Mouse (Mus musculus) kidney, postnatal 36 days (tissue): ENCODE results near the gene Abcf1.
A peak's percentile ranks its signal among the peaks of the same experiment; 100 is the strongest.
"Not testable (repeated sequence)": the region's sequence is repeated elsewhere in the genome, so short reads cannot be mapped to it uniquely, and the experiment has no call there.

ENCODE experiments used
- DNase-seq, 2 experiments: peaks; one replicate each; pipeline ENCODE4 v3.0.0; 2021 to 2022; ENCODE audit warnings: mixed read lengths in 2 of 2

The Abcf1 gene

DNA sequence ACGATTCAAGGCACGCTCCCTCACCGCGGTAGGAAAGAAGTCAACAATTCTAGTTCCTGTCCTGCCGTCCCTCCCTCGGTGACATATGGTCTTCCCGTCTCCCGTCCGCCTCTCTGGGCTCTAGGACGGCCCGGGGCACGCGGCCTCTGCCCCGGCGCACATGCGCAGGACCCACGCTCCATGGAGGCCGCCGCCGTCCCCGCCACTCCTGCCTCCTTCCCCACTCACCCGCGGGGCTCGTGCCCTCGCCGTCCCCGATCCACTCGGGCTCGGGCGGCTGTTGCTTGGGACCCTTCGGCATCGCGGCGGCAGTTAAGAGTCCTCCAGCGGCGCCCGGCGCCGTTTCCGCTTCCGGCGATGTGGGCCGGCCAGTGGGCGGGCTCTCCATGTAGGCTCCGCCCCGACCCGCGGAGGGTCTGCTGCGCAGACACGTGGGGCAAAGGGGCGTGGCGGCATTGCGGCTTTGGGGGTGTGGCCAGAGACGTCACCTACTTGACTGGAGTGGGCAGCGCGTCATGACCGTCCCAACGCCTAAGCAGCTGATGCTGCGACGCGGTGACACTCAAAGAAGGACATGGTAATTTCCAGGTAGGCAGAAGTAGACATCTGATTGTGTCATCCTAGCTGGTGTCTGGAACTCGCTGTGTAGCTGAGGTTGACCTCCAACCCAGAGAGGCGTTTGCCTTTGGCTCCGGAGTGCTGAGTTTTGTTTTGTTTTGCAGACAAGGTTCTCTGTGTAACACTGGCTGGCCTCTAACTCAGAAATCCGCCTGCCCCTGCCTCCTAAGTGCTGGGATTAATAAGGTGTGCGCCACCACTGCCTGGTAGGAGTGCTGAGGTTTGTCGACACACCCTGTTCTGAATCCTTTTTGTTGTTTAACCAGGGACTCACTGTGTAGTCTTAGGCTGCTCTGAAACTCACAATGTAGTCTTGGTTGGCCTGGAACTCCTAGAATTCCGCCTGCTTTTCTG lies at the start of gene Abcf1:
Gene Abcf1, minus strand, starts transcription at position 344 of the 972 bp plus-strand sequence.
- peak; percentile 99 to 100 for DNase-seq

DNA sequence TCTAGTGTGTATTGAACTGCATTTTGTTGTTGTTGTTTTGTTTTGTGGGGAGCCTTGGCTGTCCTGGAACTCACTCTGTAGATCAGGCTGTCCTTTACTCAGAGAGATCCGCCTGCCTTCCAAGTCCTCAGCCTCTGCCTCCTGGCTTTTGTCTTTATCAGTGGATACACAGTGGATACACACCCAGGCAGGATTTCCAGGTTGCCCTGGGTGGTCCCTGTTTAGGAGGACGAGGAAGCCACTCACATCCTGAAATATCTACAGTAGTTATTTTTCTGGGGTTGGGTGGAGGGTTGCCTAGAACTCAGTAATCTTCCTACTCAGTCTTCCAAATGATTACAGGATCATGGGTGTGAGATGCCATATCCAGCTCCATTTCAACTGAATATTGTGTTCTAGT lies 49.4 kb upstream of the Abcf1 start:
- peak; percentile 62 to 78 for DNase-seq

DNA sequence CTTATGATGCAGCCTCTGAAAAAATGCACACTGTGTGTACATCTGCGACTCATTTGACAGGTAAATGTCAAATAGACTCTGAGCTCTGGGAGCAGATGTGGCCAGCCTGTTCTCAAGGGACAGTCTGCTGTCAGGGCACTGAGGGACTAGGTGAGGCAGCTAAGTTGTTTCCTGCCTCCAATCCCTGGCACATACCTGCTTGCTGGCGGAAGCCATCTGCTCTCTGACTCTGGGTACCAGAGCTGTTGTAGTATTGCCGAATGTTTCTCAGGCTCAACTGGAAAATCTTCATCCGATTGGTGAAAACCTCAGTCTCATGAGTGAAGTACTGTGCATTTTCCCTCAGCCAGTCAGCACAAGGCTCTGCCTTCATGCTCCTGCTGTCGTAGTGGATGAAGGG lies 47.5 kb upstream of the Abcf1 start:
- DNase-seq, result no peak

DNA sequence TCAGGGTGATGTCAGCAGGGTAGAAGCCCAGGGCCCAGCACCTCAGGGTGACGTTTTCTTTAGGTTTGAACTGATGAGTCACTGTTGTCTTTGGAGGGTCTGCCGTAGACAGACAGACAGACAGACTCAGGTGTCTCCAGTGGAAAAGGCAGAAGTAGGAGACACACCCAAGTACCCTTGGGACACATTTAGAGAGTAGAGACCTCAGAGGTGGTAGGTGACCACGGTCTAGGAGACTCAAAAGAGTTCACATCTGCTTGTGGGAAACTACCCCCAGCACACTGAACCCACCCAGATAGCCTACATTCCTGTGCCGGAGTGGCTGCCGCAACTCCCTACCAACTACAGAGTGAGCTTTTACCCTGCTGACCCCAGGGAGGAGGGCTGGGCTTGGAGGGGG lies 45.4 kb upstream of the Abcf1 start:
- DNase-seq, result no peak

DNA sequence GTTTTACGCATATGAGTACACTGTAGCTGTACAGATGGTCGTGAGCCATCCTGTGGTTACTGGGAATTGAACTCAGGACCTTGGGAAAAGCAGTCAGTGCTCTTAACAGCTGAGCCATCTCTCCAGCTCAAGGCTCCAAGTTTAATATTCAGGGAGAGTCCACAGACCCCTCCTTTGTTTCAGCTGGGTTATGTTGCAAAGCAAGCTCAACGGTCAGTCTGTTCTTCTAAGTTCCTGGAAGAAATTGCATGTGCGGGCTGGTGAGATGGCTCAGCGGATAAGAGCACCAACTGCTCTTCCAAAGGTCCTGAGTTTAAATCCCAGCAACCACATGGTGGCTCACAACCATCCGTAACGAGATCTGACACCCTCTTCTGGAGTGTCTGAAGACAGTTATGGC lies 34.8 kb upstream of the Abcf1 start:
- not testable (repeated sequence) for DNase-seq

DNA sequence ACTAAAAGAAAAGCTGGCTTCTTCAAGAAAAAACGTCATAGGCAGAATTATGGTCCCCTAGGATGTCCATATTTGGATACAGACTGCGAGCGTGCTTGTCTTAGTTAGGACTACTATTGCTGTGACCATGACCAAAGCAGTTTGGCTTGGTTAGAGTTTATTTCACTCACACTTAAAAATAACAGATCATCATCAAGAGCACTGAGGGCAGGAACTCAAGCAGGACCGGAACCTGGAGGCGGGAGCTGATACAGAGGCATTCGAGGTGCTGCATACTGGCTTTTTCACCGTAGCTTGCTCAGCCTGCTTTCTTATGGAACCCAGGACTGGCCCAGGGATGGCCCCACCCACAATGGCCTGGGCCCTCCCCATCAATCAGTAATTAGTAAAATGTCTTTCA lies 33.8 kb upstream of the Abcf1 start:
- DNase-seq, result no peak

DNA sequence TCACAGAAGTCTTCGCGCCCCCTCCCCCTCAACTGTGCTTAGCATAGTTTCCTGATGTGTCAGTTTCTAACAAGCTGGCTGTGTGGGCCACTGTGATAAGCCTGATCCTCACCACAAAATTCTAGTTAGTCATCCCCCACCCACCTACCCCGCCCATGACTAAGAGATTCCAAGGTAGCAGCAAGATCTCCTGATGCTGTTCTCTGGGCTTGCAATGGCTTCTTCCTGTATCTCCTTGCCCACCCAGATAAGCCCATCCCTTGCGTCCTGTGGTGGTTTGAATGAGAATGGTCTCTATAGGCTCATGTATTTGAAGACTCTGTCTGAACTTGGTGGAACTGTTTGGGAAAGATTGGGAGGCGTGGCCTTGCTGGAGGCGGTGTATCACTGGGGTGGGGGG lies 32.4 kb upstream of the Abcf1 start:
- no peak for DNase-seq

DNA sequence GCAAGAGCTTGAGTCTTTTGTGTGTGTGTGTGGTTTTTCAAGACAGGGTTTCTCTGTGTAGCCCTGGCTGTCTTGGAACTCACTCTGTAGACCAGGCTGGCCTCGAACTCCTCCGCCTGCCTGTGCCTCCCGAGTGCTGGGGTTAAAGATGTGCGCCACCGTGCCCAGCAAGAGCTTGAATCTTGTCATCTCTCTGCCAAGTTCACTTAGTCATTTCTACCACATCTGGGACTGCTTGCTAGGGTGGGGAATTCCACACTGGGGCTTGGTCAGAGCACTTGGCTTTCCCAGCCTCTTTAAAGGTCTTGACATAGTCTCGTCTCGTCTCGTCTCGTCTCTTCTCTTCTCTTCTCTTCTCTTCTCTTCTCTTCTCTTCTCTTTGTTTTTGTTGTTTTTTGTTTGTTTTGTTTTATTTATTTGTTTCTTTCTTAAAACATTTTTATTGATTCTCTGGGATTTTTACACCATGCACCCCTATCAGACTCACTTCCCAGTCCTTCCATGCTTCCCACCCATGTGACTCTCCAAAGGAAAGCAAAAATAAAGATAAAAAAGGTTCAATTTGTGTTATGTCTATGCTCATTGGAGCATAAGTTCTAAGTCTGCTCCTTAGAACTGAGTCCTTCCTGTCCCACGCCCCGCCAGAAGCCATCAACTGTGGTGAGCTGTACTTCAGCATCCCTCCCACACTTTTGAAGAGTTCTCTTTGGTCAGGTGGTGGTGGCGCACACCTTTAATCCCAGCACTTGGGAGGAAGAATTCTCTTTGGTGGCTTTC lies 31.7 kb upstream of the Abcf1 start:
- no peak for DNase-seq

DNA sequence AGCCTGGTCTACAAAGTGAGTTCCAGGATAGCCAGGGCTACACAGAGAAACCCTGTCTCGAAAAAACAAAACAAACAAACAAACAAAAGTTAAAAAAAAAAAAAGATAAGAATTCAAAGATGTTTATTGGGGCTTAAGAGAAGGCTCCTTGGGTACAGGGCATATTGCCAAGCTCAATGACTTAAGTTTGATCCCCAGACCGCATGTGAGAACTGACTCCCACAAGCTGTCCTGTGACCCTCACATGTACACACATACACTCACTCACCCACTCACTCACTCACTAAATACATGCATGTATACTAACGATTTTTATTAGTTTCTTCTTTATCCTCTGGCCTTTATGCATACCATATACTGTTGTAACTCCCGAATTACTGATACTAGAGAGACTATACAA lies 30.8 kb upstream of the Abcf1 start:
- no peak for DNase-seq

DNA sequence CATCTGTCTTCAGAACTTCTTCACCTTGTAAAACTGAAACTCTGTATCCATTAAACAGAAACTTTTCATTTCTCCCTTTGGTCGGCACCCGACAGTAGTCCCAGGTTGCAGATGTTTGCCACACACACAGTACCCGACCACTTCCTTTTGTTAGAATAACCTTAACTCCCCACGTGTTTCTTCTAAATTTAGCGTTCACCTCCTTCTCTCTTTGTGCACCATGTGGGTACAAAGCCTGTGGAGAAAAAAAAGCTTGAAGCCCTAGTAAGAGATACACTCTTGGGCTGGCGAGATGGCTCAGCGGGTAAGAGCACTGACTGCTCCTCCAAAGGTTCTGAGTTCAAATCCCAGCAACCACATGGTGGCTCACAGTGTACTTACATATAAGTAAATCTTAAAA lies 29.8 kb upstream of the Abcf1 start:
- no peak for DNase-seq

DNA sequence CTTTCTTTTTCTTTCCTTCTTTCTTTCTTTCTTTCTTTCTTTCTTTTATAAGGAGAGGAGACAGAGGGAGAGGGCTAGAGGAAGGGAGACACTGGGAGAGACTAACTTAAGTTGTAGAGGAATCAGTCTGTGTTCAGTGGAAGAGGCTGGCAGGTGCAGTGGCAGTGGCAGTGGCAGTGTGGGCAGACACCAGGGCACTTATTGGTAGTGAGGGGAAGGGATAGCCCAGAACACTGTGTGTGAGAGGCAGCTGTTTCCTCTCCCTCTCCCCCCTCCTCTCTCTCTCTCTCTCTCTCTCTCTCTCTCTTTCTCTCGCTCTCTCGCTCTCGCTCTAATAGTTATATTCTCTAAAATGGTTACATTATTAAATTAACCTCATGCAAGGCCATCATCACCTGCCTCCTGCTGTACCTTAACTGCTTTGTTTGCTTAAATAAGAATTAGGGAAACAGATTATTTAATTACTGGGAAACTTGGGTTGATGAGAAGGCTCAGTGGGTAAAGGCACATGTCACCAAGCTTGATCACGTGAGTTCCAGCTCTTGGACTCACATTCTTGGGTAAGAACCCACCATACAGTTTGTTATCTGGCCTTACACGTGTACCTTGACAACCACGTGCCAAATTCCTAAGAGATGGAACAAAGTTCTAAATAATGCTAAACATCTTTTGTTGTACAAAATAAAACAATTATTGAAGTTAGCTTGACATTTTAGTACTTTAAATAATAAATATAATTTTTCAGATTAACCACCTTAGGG lies 29.2 kb upstream of the Abcf1 start:
- DNase-seq, result no peak

DNA sequence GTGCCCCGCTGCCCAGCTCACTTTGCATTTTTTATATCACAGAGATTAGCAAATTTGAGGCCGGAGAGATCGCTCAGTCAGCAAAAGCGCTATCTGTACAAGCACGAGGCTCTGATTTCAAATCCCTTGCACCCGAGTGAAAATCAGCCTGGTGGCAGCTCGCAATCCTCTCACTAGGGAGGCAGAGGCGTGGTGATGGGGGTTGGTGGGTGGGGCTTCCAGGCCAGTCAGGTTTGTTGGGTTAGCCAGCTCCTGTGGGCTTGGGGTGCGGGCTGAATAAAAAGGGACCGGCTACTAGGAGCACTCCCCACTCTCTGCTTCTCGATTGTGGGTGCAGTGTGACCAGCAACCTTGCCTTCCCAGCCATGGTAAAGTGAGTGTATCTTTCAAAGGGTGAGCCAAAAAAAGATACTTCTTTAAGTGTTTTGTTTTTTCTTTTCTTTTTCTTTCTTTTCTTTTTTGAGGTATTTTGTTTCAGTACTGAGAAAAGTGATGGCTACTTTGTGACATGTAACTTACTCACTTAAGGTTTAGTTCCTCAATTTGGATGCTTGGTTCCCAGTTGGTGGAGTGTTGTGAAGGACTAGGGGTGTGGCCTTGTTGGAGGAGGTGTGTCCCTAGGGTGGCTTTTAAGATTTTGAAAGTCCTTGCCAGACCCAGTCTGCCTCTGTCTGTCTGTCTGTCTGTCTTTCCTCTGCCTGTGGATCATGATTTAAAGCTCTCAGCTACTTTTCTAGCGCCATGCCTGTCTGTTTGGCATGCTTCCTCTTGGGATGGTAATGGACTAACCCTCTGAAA lies 28.4 kb upstream of the Abcf1 start:
- DNase-seq, result peak in 1 of 2 experiments; percentile 53

DNA sequence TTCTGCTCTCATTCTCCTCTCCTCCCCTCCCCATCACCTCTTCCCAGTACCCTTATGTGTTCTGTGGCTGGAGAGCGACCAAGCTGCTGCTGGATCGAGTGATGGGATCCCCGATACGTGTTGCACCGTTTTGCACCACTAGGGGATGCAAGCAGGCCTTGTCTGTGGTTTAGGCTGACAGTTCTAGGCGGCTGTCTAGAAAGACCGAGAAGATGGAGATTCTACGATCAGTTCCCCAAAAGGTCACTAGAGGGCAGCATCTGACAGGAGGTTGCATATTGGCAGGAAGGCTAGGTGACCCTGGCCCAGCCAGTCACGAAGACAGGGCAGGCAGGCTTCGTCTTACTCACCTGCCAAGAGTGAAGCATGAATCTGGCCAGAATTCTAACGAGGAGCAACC lies 27.4 kb upstream of the Abcf1 start:
- DNase-seq, result peak; percentile 97 to 98

DNA sequence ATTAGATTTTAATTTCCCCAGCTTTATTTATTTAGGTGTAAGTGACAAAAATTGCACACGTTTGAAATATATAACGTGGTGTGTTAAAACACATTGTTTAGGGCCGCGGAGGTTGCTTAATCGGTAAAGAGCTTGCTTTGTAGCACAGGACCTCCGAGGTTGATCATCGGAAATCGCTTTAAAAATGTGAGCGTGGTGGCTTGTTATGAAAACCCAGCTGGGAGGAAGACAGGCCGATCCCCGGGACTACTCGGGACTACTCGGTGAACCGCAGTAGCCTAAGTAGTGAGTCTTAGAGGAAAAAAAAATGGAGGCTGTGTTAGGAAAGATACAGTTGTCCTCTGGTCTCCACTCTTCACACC lies 25.3 kb upstream of the Abcf1 start:
- no peak for DNase-seq

DNA sequence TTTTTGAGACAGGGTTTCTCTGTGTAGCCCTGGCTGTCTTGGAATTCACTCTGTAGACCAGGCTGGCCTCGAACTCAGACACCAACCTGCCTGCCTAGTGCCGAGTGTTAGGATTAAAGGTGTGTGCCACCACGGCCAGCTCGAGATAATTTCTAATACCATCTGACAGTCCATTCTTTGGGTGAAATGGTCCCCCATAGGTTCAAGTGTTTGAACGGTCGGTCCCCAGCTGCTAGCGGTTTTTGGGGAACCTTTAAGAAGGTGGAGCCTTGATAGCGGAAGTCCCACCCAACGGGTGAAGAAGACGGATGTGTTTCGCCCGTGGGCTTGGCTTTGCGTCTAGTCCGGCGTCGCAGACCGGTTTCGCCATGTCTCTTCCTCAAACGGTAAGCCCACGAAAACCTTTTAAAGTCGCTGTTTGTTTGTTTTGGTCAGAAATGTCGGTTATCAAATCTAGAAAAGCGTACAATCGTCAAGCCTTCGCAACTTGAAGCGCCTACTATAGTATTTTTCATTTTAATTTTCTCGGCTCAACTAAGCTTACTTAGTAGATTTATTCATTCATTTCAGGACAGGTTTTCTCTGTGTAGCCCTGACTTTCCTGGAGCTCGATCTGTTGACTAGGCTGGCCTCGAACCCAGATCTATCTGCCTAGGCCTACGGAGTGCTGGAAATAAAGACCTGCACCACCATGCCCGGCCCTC lies 24.8 kb upstream of the Abcf1 start:
- peak; percentile 89 to 90 for DNase-seq

DNA sequence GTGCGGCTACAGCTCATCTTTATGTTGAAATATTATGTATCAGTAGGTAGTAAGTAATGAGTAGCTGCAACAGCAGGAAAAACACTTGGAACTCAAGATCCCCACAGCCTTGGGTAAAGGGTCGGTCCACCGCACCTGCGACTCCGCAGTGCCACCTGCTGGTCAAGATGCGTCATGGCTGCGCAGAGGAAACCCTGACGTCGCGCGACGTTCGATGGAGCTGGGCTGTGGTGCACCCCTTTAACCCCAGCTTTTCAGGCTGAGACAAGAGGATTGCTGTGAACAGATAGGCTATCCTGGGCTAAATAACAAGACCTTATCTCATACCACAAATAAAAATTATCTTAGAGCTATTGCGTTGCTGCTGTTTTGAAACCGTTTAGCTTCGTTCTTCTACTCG lies 24.1 kb upstream of the Abcf1 start:
- DNase-seq, result peak; percentile 69 to 86

DNA sequence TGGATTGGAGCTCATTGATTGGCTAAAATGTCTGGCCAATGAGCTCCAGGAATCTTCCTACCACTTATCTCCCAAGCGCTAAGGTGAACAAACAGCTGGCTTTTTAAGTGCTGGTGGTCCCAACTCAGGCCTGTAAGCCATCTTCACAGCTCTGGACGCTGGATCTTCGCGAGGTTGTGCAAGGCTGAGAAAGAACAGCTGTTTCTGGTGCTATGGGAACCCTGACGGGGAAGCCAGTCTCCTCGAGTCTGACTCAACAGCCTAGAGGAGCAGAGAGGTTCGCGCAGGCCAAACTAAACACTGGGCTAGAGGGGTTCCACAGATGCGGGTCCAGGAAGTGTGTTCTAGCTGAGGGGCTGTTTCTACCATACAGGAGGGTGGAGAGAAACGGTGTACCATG lies 22.2 kb upstream of the Abcf1 start:
- DNase-seq, result no peak

DNA sequence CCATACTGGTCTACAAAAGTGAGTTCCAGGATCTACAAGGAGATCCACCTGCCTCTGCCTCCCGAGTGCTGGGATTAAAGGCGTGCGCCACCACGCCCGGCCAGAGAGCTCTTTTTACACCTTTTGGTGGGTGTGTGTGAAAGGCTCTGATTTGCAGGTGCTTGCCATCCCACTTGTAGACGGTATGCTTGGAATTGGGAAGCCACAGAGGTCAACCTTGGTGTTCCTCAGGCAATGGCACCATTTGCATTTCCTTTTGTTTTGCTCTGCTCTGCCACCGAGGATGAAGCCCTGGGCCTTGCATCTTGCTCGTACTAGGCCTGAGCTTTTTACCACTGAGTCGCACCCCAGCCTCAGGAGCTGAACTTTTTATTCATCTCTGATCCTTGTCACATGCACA lies 12.2 kb upstream of the Abcf1 start:
- DNase-seq, result no peak

DNA sequence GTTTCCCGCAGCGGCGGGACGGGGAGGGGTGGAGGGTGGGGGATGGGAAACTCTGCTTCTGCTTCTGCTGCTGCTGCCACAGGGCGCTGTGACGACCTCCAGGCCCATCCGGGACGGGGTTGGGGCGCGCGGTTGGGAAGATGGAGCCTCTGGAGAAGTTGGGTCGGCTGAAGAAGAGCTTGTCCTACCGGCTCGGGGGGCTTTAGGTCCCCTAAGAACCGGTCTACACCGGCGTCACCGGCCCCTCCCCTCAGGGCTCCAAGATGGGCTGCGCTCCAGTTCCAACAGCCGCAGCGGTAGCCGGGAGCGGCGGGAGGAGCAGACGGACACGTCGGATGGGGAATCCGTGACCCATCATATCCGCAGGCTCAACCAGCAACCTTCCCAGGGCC lies 10.8 kb upstream of the Abcf1 start:
- DNase-seq, result peak; percentile 41 to 75

DNA sequence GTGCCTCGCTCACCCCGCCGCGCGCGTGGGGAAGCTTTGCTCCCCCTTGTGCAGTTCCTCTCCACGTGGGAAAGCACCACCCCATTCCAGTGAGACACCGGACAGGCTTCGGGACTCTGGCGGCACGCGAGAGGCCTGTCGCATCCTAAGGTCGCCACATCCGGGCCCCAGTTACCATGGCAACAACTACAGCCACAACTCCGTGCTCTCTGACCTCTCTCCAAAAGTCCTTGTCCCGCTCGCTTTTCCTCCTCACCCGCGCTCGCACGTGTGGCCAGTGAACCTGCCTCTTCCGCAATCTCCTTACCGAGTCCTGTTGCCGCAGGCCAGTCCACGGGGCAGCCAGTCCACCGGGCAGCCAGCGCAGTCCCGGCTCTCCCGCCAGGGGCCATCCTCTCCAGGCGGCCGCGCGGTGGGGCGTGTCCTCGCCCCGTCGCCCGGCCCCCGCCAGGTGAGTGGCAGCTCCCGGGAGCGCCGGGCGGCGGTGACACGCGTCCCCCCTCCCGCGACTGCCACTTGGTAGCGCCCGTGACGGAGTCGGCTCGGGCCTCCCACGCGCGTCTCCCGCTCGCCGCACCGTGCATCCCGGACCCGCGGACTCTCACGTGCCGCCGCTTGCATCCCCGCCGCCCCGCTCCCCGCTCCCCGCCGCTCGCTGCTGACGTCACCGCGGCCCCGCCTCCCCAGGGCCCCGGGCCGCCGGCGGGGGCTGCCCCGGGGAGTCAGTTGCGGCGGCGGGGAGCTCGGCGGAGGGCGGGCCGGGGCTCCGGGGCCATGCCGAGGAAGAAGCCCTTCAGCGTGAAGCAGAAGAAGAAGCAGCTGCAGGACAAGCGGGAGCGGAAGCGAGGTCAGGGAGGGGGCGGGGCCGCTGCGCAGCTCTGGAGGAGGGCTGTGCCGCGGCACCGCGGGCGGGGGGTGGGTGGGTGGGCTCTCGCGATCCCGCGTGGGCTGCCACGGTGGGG lies 10.1 kb upstream of the Abcf1 start, which contains the start of the genes Gnl1 and Prr3:
Gene Gnl1, plus strand, starts transcription at position 451 of the 962 bp plus-strand sequence.
Gene Prr3, minus strand, starts transcription at position 836 of the 962 bp plus-strand sequence.
- peak; percentile 93 to 94 for DNase-seq
